Mouse (Mus musculus): ENCODE results near the gene 2610318N02Rik. TPM values are rescaled to one million over a fixed set of nuclear protein-coding genes. Genes with fewer than 3 reads are reported as not detected.

2610318N02Rik gene
- polyA plus RNA-seq (2012; rRNA removed; ENCODE audit: low replicate concordance): 1.7 and 2.2 TPM in 2 replicates

GRCm38 (mm10) chr16:17124871-17125520 lies at the start of gene 2610318N02Rik:
Gene 2610318N02Rik, minus strand, starts transcription at chr16:17125167.

DNA sequence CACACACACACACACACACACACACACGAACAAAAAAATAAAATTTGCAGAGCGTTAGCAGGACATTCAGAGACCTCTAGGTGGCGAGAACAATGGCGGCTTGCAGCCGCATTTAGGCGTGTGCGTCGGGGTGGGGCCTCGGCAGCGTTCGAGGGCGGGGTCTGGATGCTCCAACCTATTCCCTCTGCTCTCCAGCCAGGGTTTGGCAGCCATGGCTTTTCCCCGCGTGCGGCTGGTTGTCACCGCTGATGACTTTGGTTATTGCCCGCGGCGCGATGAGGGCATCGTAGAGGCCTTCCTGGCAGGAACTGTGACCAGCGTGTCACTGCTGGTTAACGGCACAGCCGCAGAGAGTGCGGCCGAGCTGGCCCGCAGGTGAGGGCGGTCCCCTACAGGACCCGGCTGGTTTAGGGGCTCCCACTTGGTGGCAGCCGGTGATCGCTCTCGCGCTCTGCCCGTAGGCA lies 21.8 kb upstream of the 2610318N02Rik start, which contains the start of gene Ccdc116:
TSS of gene Ccdc116 (minus strand) at position 458 of the 464 bp plus-strand sequence.

GRCm38 (mm10) chr16:17144339-17144738 lies 19.4 kb upstream of the 2610318N02Rik start, which contains the start of gene Ydjc:
Gene Ydjc, plus strand, starts transcription at chr16:17144621.

GRCm38 (mm10) chr16:17132089-17132905 lies 7.3 kb upstream of the 2610318N02Rik start, which contains the start of gene Sdf2l1:
Gene Sdf2l1, minus strand, starts transcription at chr16:17132383.

DNA sequence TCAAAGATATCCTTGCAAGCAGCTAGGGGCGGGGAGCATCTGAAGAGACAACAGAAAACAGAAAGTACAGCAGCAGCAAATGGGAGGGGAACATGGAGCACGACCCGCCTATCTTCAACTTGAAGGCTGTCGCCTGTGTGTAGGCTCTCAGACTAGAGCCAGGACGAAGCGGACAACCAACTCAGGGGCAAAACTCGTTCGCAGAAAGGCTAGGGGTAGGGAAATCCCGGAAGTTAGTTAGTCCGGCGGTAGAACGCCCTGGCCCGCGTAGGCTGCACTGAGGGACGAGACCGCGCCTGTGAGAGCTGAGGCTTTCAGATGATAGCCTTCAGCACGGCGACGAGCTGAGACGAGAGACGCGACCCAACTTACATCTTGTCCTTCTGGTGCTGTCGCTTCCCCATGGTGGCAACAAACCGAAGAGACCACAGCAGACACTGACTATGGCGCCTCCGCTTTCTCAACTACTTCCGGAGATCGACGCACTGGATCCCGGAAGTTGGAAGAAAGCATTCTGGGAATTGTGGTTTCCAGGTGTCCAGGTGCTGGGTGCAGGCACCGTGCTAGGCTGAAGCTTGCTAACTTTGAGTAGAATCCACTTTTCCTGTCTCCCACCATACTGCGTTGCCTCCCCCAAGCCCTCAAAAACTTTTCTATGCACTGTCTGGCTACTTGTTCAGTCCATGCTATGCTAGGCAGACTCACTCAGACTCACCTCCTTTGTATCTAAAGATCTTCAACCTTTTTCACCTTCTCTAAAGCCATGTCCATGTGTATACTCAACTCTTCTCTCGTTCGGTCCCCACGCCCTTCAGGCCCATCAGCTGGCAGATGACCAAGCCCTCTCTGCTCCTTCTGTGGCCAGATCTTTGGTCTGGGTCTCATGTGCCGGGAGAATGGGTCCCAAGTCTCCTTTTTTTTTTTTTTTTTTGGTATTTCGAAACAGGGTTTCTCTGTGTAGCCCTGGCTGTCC lies 13.9 kb downstream of the 2610318N02Rik start, which contains the start of gene Ppil2:
TSS of gene Ppil2 (minus strand) at position 487 of the 973 bp plus-strand sequence.

DNA sequence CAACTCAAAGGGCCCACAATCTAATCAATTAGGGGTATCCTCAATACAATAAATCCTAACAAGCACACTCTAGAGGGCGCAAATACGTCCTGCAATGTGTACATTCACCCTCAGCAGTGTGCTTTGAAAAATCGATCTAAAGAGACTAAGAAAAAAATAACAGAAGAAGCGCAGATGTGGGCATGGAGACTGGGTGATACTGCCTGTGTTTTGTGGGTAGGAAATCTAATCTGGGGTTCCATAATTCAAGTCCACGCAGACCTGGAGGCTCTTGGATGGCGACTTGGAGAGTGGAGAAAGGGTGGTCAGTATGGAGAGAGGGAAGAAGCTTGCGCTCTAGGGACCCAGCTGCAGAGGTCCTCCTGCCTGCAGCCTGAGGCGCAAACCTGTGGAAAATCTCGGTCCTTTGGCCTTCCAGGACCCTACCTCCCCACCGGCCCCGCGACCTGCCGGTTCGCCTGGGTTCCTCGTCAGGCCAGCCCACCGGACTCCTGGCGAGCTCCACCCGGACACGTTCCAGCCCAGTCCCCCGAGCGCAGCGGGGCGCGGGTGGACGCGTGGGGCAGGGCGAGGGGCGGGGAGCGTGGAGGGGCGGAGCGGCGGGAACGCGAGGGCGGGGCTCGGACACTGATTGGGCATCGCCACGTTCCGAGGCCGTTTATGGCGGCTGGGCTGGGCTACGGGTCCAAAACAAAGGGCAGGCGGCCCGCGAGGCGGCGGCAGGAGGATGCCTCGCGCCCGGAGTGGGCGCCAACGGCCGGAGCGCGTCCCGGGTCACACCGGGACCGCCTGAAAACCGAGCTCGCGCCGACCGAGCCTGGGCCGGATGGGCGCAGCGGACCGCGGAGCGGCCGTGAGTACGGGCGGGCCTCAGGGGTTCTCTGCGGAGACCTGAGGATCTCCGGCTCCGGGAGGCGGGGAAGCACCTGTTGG lies 55.2 kb downstream of the 2610318N02Rik start, which contains the start of gene Ypel1:
TSS of gene Ypel1 (plus strand) at position 186 of the 933 bp plus-strand sequence.

Other genes with a start within 250 kb of the 2610318N02Rik start
- 15.8 and 20.3 TPM in 2 replicates for gene Ppm1f, start 228.7 kb downstream of the 2610318N02Rik start, polyA plus RNA-seq (2012; rRNA removed; ENCODE audit: low replicate concordance)
- gene Mapk1, start 141.8 kb downstream of the 2610318N02Rik start, polyA plus RNA-seq (2012; rRNA removed; ENCODE audit: low replicate concordance): 43.1 and 106 TPM in 2 replicates
- 2.1 and 3.5 TPM in 2 replicates for gene Ypel1, start 55.5 kb downstream of the 2610318N02Rik start, polyA plus RNA-seq (2012; rRNA removed; ENCODE audit: low replicate concordance)
- 92.4 and 144 TPM in 2 replicates for gene Ppil2, start 13.9 kb downstream of the 2610318N02Rik start, polyA plus RNA-seq (2012; rRNA removed; ENCODE audit: low replicate concordance)
- 17.5 and 48.3 TPM in 2 replicates for gene Sdf2l1, start 7.2 kb upstream of the 2610318N02Rik start, polyA plus RNA-seq (2012; rRNA removed; ENCODE audit: low replicate concordance)
- 4.2 and 14.7 TPM in 2 replicates for gene Ydjc, start 19.5 kb upstream of the 2610318N02Rik start, polyA plus RNA-seq (2012; rRNA removed; ENCODE audit: low replicate concordance)
- 1.5 and 1.6 TPM in 2 replicates for gene Ccdc116, start 22.1 kb upstream of the 2610318N02Rik start, polyA plus RNA-seq (2012; rRNA removed; ENCODE audit: low replicate concordance)
- gene Ube2l3, start 77.5 kb upstream of the 2610318N02Rik start, polyA plus RNA-seq (2012; rRNA removed; ENCODE audit: low replicate concordance): 59.2 and 76.5 TPM in 2 replicates
- 0.04 and 0.06 TPM in 2 replicates for gene Rimbp3, start 83.4 kb upstream of the 2610318N02Rik start, polyA plus RNA-seq (2012; rRNA removed; ENCODE audit: low replicate concordance)
- 2.4 and 2.6 TPM in 2 replicates for gene Hic2, start 108.4 kb upstream of the 2610318N02Rik start, polyA plus RNA-seq (2012; rRNA removed; ENCODE audit: low replicate concordance)
- 7.2 and 12.8 TPM in 2 replicates for gene Tmem191c, start 150.9 kb upstream of the 2610318N02Rik start, polyA plus RNA-seq (2012; rRNA removed; ENCODE audit: low replicate concordance)
- 0.45 and 1.3 TPM in 2 replicates for gene Serpind1, start 206.2 kb upstream of the 2610318N02Rik start, polyA plus RNA-seq (2012; rRNA removed; ENCODE audit: low replicate concordance)

Measured in mammary gland, adult 2 months (tissue).